Comparison of ENCODE assay signal across 8 mouse cellular contexts in genomic region chr11:75937370-75937871, GRCm38 (mm10). TPM values are rescaled to one million over a fixed set of nuclear protein-coding genes. Genes with fewer than 3 reads are reported as not detected.
DNase-seq lines count a peak whose midpoint lies in the region; ATAC-seq lines count a peak whose summit lies in the region.

No protein-coding gene starts in this region.

- H3K9me3 ChIP-seq in forebrain, embryonic 10.5 days = no peaks in the 10 kb centered on the region; the same call in 1 of the 2 replicates
- no peaks in the 10 kb centered on the region for H3K9me3 ChIP-seq in forebrain, embryonic 16.5 days (ENCODE audit: control insufficient read depth, low read length)
- H3K9me3 ChIP-seq in heart, embryonic 12.5 days (replicated peaks) = no peaks in the 10 kb centered on the region

- peaks cover 44% of the 10 kb centered on the region for H3K4me1 ChIP-seq in forebrain, embryonic 10.5 days
- peaks cover 8% of the 10 kb centered on the region; the same call in 1 of the 2 replicates for H3K4me1 ChIP-seq in forebrain, embryonic 16.5 days (replicated peaks; ENCODE audit: control insufficient read depth, insufficient read depth, low read length)
- H3K4me1 ChIP-seq in heart, embryonic 12.5 days (replicated peaks) = peaks cover 55% of the 10 kb centered on the region

- H3K9ac ChIP-seq in forebrain, embryonic 16.5 days (replicated peaks; ENCODE audit: low read depth, low read length) = no peak overlapping the region
- peak overlapping the region; percentile 50 for H3K9ac ChIP-seq in heart, embryonic 12.5 days

- no peaks in the 10 kb centered on the region for H3K27me3 ChIP-seq in forebrain, embryonic 10.5 days (ENCODE audit: poor library complexity, severe bottlenecking)
- H3K27me3 ChIP-seq in forebrain, embryonic 16.5 days (replicated peaks; ENCODE audit: control insufficient read depth, insufficient read depth, low read length) = no peaks in the 10 kb centered on the region
- no peaks in the 10 kb centered on the region for H3K27me3 ChIP-seq in heart, embryonic 12.5 days (replicated peaks)

- peak; percentile 58 for DNase-seq in forebrain, embryonic 10.5 days (ENCODE audit: extremely low spot score, low spot score)
- peak; percentile 57 for DNase-seq in embryo, embryonic 10 days (ENCODE audit: low spot score)
- DNase-seq in kidney, adult 8-10 months = peak; percentile 56 to 67
- peak; percentile 87 for DNase-seq in lung, postnatal 36 days
- DNase-seq in frontal cortex, postnatal 25 days (ENCODE audit: low spot score in 2 of 2) = no peak
- DNase-seq in thymus, adult 18-20 months = no peak

- no peak overlapping the region for H3K4me2 ChIP-seq in forebrain, embryonic 16.5 days (ENCODE audit: low read length)
- H3K4me2 ChIP-seq in heart, embryonic 12.5 days = peak overlapping the region; percentile 51

- H3K27ac ChIP-seq in forebrain, embryonic 10.5 days = peak overlapping the region; percentile 76
- H3K27ac ChIP-seq in forebrain, embryonic 16.5 days (ENCODE audit: low read length) = no peak overlapping the region
- H3K27ac ChIP-seq in heart, embryonic 12.5 days (ENCODE audit: poor library complexity, severe bottlenecking) = peak overlapping the region; percentile 93

- H3K36me3 ChIP-seq in forebrain, embryonic 10.5 days (replicated peaks) = no peaks in the 10 kb centered on the region
- no peaks in the 10 kb centered on the region for H3K36me3 ChIP-seq in forebrain, embryonic 16.5 days (ENCODE audit: control insufficient read depth, insufficient read depth)
- no peaks in the 10 kb centered on the region for H3K36me3 ChIP-seq in heart, embryonic 12.5 days

- 61% methylated on average over 6 of the region's 6 CpGs for WGBS in forebrain, embryonic 10.5 days
- WGBS in forebrain, embryonic 16.5 days = 37% methylated on average over 6 of the region's 6 CpGs
- 17% methylated on average over 6 of the region's 6 CpGs for WGBS in heart, embryonic 12.5 days

- ATAC-seq in forebrain, embryonic 16.5 days = no peak; the same call in 1 of the 2 replicates
- peak; percentile 73 for ATAC-seq in heart, embryonic 12.5 days (ENCODE audit: insufficient number of reproducible peaks, low FRiP score)

- no peak overlapping the region for H3K4me3 ChIP-seq in forebrain, embryonic 10.5 days
- no peak overlapping the region for H3K4me3 ChIP-seq in forebrain, embryonic 16.5 days (replicated peaks; ENCODE audit: low read length)
- H3K4me3 ChIP-seq in heart, embryonic 12.5 days = peak overlapping the region; percentile 20

RNA-seq across cellular contexts. Expression of gene Rph3al, which starts 0.8 kb away (rescaled TPM):
- 2.1 and 2.9 TPM in 2 replicates for polyA plus RNA-seq in forebrain, embryonic 10.5 days (2016; fragmentation: Nextera tagmentation; extraction: Ambion mirVana)
- polyA plus RNA-seq in forebrain, embryonic 16.5 days (2015; fragmentation: Nextera tagmentation; extraction: Ambion mirVana) = 1.1 and 2.0 TPM in 2 replicates
- 6.2 and 7.1 TPM in 2 replicates for polyA plus RNA-seq in heart, embryonic 12.5 days (2016; fragmentation: Nextera tagmentation; extraction: Ambion mirVana)

Comparison
In these comparisons a context has a peak if more than half of its experiments do, and no peak if none do; other contexts are left out.
1. DNase-seq: peak in forebrain, embryonic 10.5 days (single experiment), embryo, embryonic 10 days (single experiment), kidney, adult 8-10 months (2 of 2) and lung, postnatal 36 days (single experiment); none in frontal cortex, postnatal 25 days (0 of 2) and thymus, adult 18-20 months (0 of 2).